Mouse (Mus musculus): ENCODE data around the gene Cib1.

DNA sequence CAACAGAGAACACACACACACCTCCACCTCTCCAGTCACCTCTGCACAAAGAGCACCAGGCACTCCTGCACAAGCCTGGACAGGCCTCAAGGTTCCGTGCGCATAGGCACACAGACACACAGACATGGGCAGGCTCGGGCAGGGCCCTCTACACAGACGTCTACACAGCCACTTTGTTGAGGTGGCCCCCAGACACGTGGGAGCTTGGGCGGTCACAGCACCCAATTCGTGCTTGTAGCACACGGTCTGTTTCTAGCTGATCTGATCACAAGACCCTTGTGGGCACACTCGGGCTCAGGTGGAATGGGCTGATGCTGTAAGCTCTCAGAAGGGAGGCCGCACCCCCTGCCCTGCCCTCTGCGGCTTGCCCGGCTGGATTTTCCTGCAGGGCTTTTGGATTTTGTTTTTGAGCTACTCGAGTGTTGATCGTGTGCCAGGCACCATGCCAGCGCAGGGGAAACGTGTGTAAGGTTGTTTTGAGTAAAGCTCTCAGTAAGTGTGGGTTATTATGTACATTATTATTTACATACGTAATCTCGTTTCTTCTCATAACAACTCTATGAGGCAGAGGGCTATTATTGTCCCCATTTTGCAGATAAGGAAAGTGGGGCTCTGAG, 24.5 kb downstream of the Cib1 start:
- TF ChIP-seq GATA1 (IDR thresholded peaks at IDR 0.05; ENCODE audit: borderline replicate concordance, low read length) (no peak), FLI1 (IDR thresholded peaks at IDR 0.05; ENCODE audit: low read length) (no peak)

Measured in megakaryocyte, embryonic 14.5 days (primary cell).